Mouse (Mus musculus) intestine, postnatal 0 days (tissue): Measurements from ENCODE around the gene Rassf6. TPM values are rescaled to one million over a fixed set of nuclear protein-coding genes. Genes with fewer than 3 reads are reported as not detected.

Experiments used
- ATAC-seq: fragments of 200-750 bp; cut with Nextera tagmentation; 2 replicates; pipeline ENCODE4 v1.8.0; 2017; ENCODE audit warnings: mild to moderate bottlenecking, moderate TSS enrichment, moderate library complexity
- H3K27ac ChIP-seq: fragments of 300-500 bp; sonication (generic); 2 replicates; pipeline ENCODE4 v1.5.1; 2014; ENCODE audit warnings: mild to moderate bottlenecking, low read depth, low read length, moderate library complexity
- H3K27me3 ChIP-seq: fragments of 300-500 bp; sonication (generic); replicated peaks from 2 replicates; pipeline ENCODE4 v1.6.1; 2014; ENCODE audit warnings: low read length, mixed read lengths; ENCODE audit not compliant: control insufficient read depth, insufficient read depth
- H3K36me3 ChIP-seq: fragments of 300-500 bp; sonication (generic); 2 replicates; pipeline ENCODE4 v1.6.1; 2014; ENCODE audit warnings: mild to moderate bottlenecking, moderate library complexity; ENCODE audit not compliant: control insufficient read depth, insufficient read depth
- H3K4me1 ChIP-seq: fragments of 300-500 bp; sonication (generic); replicated peaks from 2 replicates; pipeline ENCODE4 v1.6.1; 2014; ENCODE audit warnings: antibody characterized with exemption, low read length, mixed read lengths; ENCODE audit not compliant: control insufficient read depth, insufficient read depth
- H3K4me2 ChIP-seq: fragments of 300-500 bp; sonication (generic); replicated peaks from 2 replicates; pipeline ENCODE4 v1.6.1; 2014; ENCODE audit warnings: low read depth, mild to moderate bottlenecking, moderate library complexity
- H3K4me3 ChIP-seq: fragments of 300-500 bp; sonication (generic); 2 replicates; pipeline ENCODE4 v1.5.1; 2014; ENCODE audit warnings: low read depth, low read length
- H3K9ac ChIP-seq: fragments of 300-500 bp; sonication (generic); 2 replicates; pipeline ENCODE4 v1.6.1; 2014; ENCODE audit warnings: mild to moderate bottlenecking, low read depth, low read length
- H3K9me3 ChIP-seq: fragments of 300-500 bp; sonication (generic); 2 replicates; pipeline ENCODE4 v1.6.1; 2016; ENCODE audit warnings: mixed run types; ENCODE audit not compliant: control insufficient read depth
- CTCF ChIP-seq: sonication (generic); IDR thresholded peaks from 2 replicates; pipeline ENCODE4 v1.5.1; 2016; ENCODE audit warnings: low read depth, mild to moderate bottlenecking, control low read depth, antibody characterized with exemption, moderate library complexity
- WGBS: fragments of 180-500 bp; shearing (Covaris S2); extraction: QIAGEN DNeasy Blood & Tissue Kit; methylation state at CpG from one replicate; pipeline ENCODE4 v1.1.7; 2014; 5-methylcytosine and 5-hydroxymethylcytosine counted together
- polyA plus RNA-seq: library from polyadenylated mRNA; unstranded; fragments of >200 nt; fragmentation: Nextera tagmentation; extraction: Ambion mirVana; gene quantifications from 2 replicates; pipeline ENCODE4 v1.2.1, GENCODE M21; 2015

The Rassf6 gene
- polyA plus RNA-seq, 1 experiment from 2014 or later, result 30.7 TPM

GRCm38 (mm10) chr5:90560743-90561142, 79.7 kb downstream of the Rassf6 start, which contains the start of gene 5830473C10Rik:
TSS of gene 5830473C10Rik (plus strand) at chr5:90561107.
- peak; percentile 75 for ATAC-seq
- 59% methylated on average over 6 of the region's 6 CpGs for WGBS
- H3K9me3 ChIP-seq, result no peaks in the 10 kb centered on the region
- no peak within 1 kb of the TSS for H3K4me2 ChIP-seq
- H3K9ac ChIP-seq, result no peak within 1 kb of the TSS
- H3K36me3 ChIP-seq, result no peaks in the 10 kb centered on the region
- H3K27me3 ChIP-seq, result no peaks in the 10 kb centered on the region
- H3K4me1 ChIP-seq, result 0 out of 2 replicates have a peak, but pooled peaks cover 2% of the 10 kb centered on the region
- H3K27ac ChIP-seq, result no peak within 1 kb of the TSS
- no peak within 1 kb of the TSS for H3K4me3 ChIP-seq
- TF ChIP-seq CTCF, result no peak

- H3K27ac ChIP-seq, result no peak overlapping the region
- WGBS, result 76% methylated on average over 3 of the region's 3 CpGs
- no peak overlapping the region for H3K4me3 ChIP-seq
- H3K9me3 ChIP-seq, result no peaks in the 10 kb centered on the region
- H3K27me3 ChIP-seq, result no peaks in the 10 kb centered on the region
- H3K36me3 ChIP-seq, result no peaks in the 10 kb centered on the region
- H3K4me2 ChIP-seq, result no peak overlapping the region
- no peak for ATAC-seq
- no peaks in the 10 kb centered on the region for H3K4me1 ChIP-seq
- H3K9ac ChIP-seq, result no peak overlapping the region
- no peak for TF ChIP-seq CTCF
Measured at GRCm38 (mm10) chr5:90556052-90556451, 84.4 kb downstream of the Rassf6 start.

Other genes with a start within 250 kb of the Rassf6 start
- gene Alb, start 179.8 kb downstream of the Rassf6 start, polyA plus RNA-seq, result 0.99 and 1.1 TPM in 2 replicates
- gene Afp, start 149.9 kb downstream of the Rassf6 start, polyA plus RNA-seq, result 541 and 696 TPM in 2 replicates
- gene Afm, start 121.7 kb downstream of the Rassf6 start, polyA plus RNA-seq, result 8.2 and 9.4 TPM in 2 replicates
- gene 5830473C10Rik, start 79.5 kb downstream of the Rassf6 start, polyA plus RNA-seq, result 0.35 and 0.63 TPM in 2 replicates
- 0.96 and 1.2 TPM in 2 replicates for gene Cxcl5, start 118.7 kb upstream of the Rassf6 start, polyA plus RNA-seq
- 0.33 and 0.56 TPM in 2 replicates for gene Ppbp, start 127.9 kb upstream of the Rassf6 start, polyA plus RNA-seq
- 58.0 and 64.6 TPM in 2 replicates for gene Pf4, start 131.8 kb upstream of the Rassf6 start, polyA plus RNA-seq
- gene Cxcl3, start 145.4 kb upstream of the Rassf6 start, polyA plus RNA-seq, result not detected in 2 replicates
- gene Cxcl15, start 153.9 kb upstream of the Rassf6 start, polyA plus RNA-seq, result 0.56 and 0.69 TPM in 2 replicates